Mouse (Mus musculus) spleen, adult 2 months (tissue): ENCODE measurements around the gene Tspan10. TPM values are rescaled to one million over a fixed set of nuclear protein-coding genes. Genes with fewer than 3 reads are reported as not detected.
A peak's percentile ranks its signal among the peaks of the same experiment; 100 is the strongest.

ENCODE experiments used
- DNase-seq, 2 experiments: peaks; one replicate each; pipeline versions ENCODE4 v3.0.0 to v3.0.0-alpha.2; 2012 to 2021; ENCODE audit warnings: low spot score in 2 of 2, low read depth in 1 of 2
- H3K27ac ChIP-seq: fragments of 200-500 bp; 2 replicates; pipeline ENCODE4 v1.5.1; 2012; ENCODE audit warnings: low read length, inconsistent platforms; ENCODE audit not compliant: insufficient read depth
- H3K27me3 ChIP-seq: fragments of 200-500 bp; 2 replicates; pipeline ENCODE4 v1.6.1; 2012; ENCODE audit warnings: mild to moderate bottlenecking, moderate library complexity, low read length, inconsistent platforms; ENCODE audit not compliant: control insufficient read depth, insufficient read depth
- H3K36me3 ChIP-seq: fragments of 200-500 bp; 2 replicates; pipeline ENCODE4 v1.6.1; 2012; ENCODE audit warnings: mild to moderate bottlenecking, low read length, inconsistent platforms; ENCODE audit not compliant: control insufficient read depth, insufficient read depth
- H3K4me1 ChIP-seq: fragments of 200-500 bp; 2 replicates; pipeline ENCODE4 v1.6.1; 2011; ENCODE audit warnings: inconsistent platforms; ENCODE audit not compliant: control insufficient read depth, insufficient read depth, insufficient read length
- H3K4me3 ChIP-seq: fragments of 200-500 bp; 2 replicates; pipeline ENCODE4 v1.5.1; 2011; ENCODE audit warnings: mild to moderate bottlenecking, inconsistent platforms; ENCODE audit not compliant: insufficient read depth, insufficient read length; ENCODE audit errors: extremely low read depth
- CTCF ChIP-seq: fragments of 200-500 bp; IDR thresholded peaks from 2 replicates; pipeline ENCODE4 v1.5.1; 2011; ENCODE audit warnings: mild to moderate bottlenecking, inconsistent platforms; ENCODE audit not compliant: insufficient read depth, insufficient read length, insufficient replicate concordance; ENCODE audit errors: extremely low read depth
- POLR2A ChIP-seq: fragments of 200-500 bp; IDR thresholded peaks from 2 replicates; pipeline ENCODE4 v1.6.1; 2011; ENCODE audit warnings: low read depth, low read length, inconsistent platforms
- WGBS: fragments of 180-500 bp; shearing (Covaris S2); methylation state at CpG from one replicate; pipeline ENCODE4 v1.1.7; 2018; 5-methylcytosine and 5-hydroxymethylcytosine counted together
- polyA plus RNA-seq: library from polyadenylated mRNA; depleted of rRNA; stranded (reverse); fragments of >200 nt; gene quantifications from 2 replicates; pipeline ENCODE4 v1.2.3, GENCODE M21; 2012

Gene Tspan10
- polyA plus RNA-seq, 1 experiment, result 9.1 TPM

GRCm38 (mm10) chr11:120417852-120418251, 24.6 kb upstream of the Tspan10 start:
- no peak overlapping the region for H3K4me3 ChIP-seq
- H3K27ac ChIP-seq, result no peak overlapping the region
- no peak for TF ChIP-seq POLR2A
- no peak for TF ChIP-seq CTCF
- H3K36me3 ChIP-seq, result peaks cover 30% of the 10 kb centered on the region
- no peaks in the 10 kb centered on the region for H3K27me3 ChIP-seq
- H3K4me1 ChIP-seq, result no peaks in the 10 kb centered on the region
- no peak for DNase-seq
- 95% methylated on average over 7 of the region's 7 CpGs for WGBS

GRCm38 (mm10) chr11:120418592-120418991, 23.9 kb upstream of the Tspan10 start:
- Histone ChIP-seq H3K36me3 (peaks cover 24% of the 10 kb centered on the region), H3K27me3 (no peaks in the 10 kb centered on the region), H3K27ac (no peak overlapping the region), H3K4me3 (no peak overlapping the region), H3K4me1 (no peaks in the 10 kb centered on the region)
- 95% methylated on average over 1 of the region's 1 CpGs for WGBS
- TF ChIP-seq POLR2A (no peak), CTCF (no peak)
- DNase-seq, result no peak

- H3K36me3 ChIP-seq, result peaks cover 34% of the 10 kb centered on the region
- no peaks in the 10 kb centered on the region for H3K4me1 ChIP-seq
- H3K4me3 ChIP-seq, result no peak overlapping the region
- H3K27ac ChIP-seq, result no peak overlapping the region
- DNase-seq, result no peak
- no peaks in the 10 kb centered on the region for H3K27me3 ChIP-seq
- 66% methylated on average over 13 of the region's 13 CpGs for WGBS
- no peak for TF ChIP-seq CTCF
- TF ChIP-seq POLR2A, result no peak
Measured at GRCm38 (mm10) chr11:120422651-120423568, 19.5 kb upstream of the Tspan10 start.

GRCm38 (mm10) chr11:120423569-120424295, 18.7 kb upstream of the Tspan10 start:
- H3K36me3 ChIP-seq, result peaks cover 37% of the 10 kb centered on the region
- H3K27ac ChIP-seq, result no peak overlapping the region
- H3K27me3 ChIP-seq, result no peaks in the 10 kb centered on the region
- 71% methylated on average over 9 of the region's 9 CpGs for WGBS
- H3K4me3 ChIP-seq, result no peak overlapping the region
- TF ChIP-seq POLR2A (no peak), CTCF (peak; percentile 57; the same call in 1 of the 2 replicates)
- peak; percentile 14 to 45 for DNase-seq
- no peaks in the 10 kb centered on the region for H3K4me1 ChIP-seq

- H3K36me3 ChIP-seq, result peaks cover 31% of the 10 kb centered on the region
- WGBS, result 84% methylated on average over 3 of the region's 3 CpGs
- H3K4me3 ChIP-seq, result no peak overlapping the region
- H3K27ac ChIP-seq, result no peak overlapping the region
- no peaks in the 10 kb centered on the region for H3K4me1 ChIP-seq
- H3K27me3 ChIP-seq, result no peaks in the 10 kb centered on the region
- DNase-seq, result no peak
- TF ChIP-seq POLR2A (no peak), CTCF (no peak)
Measured at GRCm38 (mm10) chr11:120426727-120427126, 15.7 kb upstream of the Tspan10 start.

GRCm38 (mm10) chr11:120437152-120437856, 5.1 kb upstream of the Tspan10 start, which contains the start of gene Nploc4:
TSS of gene Nploc4 (minus strand) at chr11:120437708.
- peak within 1 kb of the TSS; percentile 88 for H3K4me3 ChIP-seq
- peak within 1 kb of the TSS; percentile 54 for H3K27ac ChIP-seq
- DNase-seq, result peak; percentile 66 to 78
- WGBS, result under 1% methylated on average over 73 of the region's 77 CpGs
- H3K27me3 ChIP-seq, result no peaks in the 10 kb centered on the region
- peaks cover 10% of the 10 kb centered on the region for H3K36me3 ChIP-seq
- H3K4me1 ChIP-seq, result no peaks in the 10 kb centered on the region
- no peak for TF ChIP-seq CTCF
- peak; percentile 38; the same call in 1 of the 2 replicates for TF ChIP-seq POLR2A
